Mouse (Mus musculus): Measurements from ENCODE around the gene Tmem109.

GRCm38 (mm10) chr19:10904512-10904911 lies 22.7 kb upstream of the Tmem109 start:
- no peak for TF ChIP-seq CTCF (IDR thresholded peaks at IDR 0.05; ENCODE audit: low read depth, low read length)
- TF ChIP-seq POLR2A (IDR thresholded peaks at IDR 0.05; ENCODE audit: insufficient read depth, low read length): no peak
